ENCODE assay signal across 9 mouse cellular contexts in the genomic region with DNA sequence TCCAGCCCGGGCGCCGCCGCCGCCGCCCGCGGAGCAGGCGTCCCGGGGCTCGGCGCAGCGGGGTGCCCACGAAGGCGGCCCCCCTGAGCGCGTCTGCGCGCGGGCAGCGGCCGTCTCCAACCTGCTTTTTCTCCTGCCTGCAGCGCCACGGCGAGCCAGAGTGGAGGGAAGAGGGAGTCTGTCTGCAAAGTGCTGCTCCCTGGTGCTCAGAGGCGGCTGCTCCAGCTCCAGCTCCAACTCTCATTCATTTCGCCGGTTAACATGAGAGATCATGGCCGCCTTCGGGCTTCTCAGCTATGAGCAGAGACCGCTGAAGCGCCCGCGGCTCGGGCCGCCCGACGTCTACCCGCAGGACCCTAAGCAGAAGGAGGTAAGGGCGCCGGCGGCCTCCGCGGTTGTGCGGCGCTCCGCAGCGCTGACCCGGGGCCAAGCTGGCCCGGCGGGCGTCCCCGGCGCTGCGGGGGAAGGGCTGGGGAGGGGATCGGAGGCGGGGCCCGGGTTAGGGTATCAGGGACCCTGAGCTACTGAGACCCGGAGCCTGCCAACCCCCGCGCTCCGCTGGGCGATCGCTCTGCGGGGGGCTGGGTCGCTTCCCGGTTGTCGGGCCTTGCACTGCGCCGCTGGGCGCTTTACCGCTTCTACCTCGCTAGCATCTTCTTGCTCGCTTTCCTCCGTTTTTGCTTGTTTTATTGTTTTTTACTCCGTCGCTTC. TPM values are rescaled to one million over a fixed set of nuclear protein-coding genes. Genes with fewer than 3 reads are reported as not detected.
DNase-seq lines count a peak whose midpoint lies in the region; ATAC-seq and TF ChIP-seq lines count a peak whose summit lies in the region.
"Had no signal": no experiment of that assay in that cellular context is flagged by ENCODE, and none has a peak within 500 bp of the region (broad histone marks: within the 10 kb centered on the region; RNA-seq: fewer than 3 reads in every experiment).

No protein-coding gene starts in this region.

- peak overlapping the region; percentile 88 for H3K9ac ChIP-seq in heart, embryonic 13.5 days
- peak overlapping the region; percentile 47 for H3K9ac ChIP-seq in liver, embryonic 13.5 days
- peak overlapping the region; percentile 75 for H3K9ac ChIP-seq in neural tube, embryonic 12.5 days

- H3K9me3 ChIP-seq in heart, embryonic 13.5 days = no peaks in the 10 kb centered on the region
- no peaks in the 10 kb centered on the region for H3K9me3 ChIP-seq in liver, embryonic 13.5 days (replicated peaks)
- H3K9me3 ChIP-seq in neural tube, embryonic 12.5 days = no peaks in the 10 kb centered on the region

- no peak for TF ChIP-seq POLR2A in embryonic fibroblast, embryonic 13.5 days (IDR thresholded peaks at IDR 0.05; ENCODE audit: low read depth, low read length)
- TF ChIP-seq POLR2A in testis, adult 2 months (IDR thresholded peaks at IDR 0.05; ENCODE audit: control insufficient read depth, low read depth, low read length) = no peak

- no peaks in the 10 kb centered on the region for H3K4me1 ChIP-seq in embryonic fibroblast, embryonic 13.5 days (ENCODE audit: control insufficient read depth, insufficient read depth, low read length)
- H3K4me1 ChIP-seq in heart, embryonic 13.5 days = peaks cover 23% of the 10 kb centered on the region
- peaks cover 10% of the 10 kb centered on the region for H3K4me1 ChIP-seq in liver, embryonic 13.5 days (replicated peaks)
- H3K4me1 ChIP-seq in neural tube, embryonic 12.5 days = peaks cover 7% of the 10 kb centered on the region; the same call in 1 of the 2 replicates
- H3K4me1 ChIP-seq in testis, adult 2 months (ENCODE audit: control insufficient read depth, insufficient read depth, low read length) = peaks cover 11% of the 10 kb centered on the region

- peak; percentile 63; the same call in 1 of the 2 replicates for ATAC-seq in heart, embryonic 13.5 days (ENCODE audit: extremely low read depth, insufficient number of reproducible peaks, low FRiP score, low TSS enrichment)
- peak; percentile 49 for ATAC-seq in liver, embryonic 13.5 days (ENCODE audit: low read depth)
- ATAC-seq in neural tube, embryonic 12.5 days (ENCODE audit: low FRiP score, low read depth) = peak; percentile 82

- peaks cover 22% of the 10 kb centered on the region for H3K27me3 ChIP-seq in heart, embryonic 13.5 days (replicated peaks)
- peaks cover 72% of the 10 kb centered on the region for H3K27me3 ChIP-seq in liver, embryonic 13.5 days
- no peaks in the 10 kb centered on the region for H3K27me3 ChIP-seq in neural tube, embryonic 12.5 days (replicated peaks)
- H3K27me3 ChIP-seq in testis, adult 2 months (ENCODE audit: control insufficient read depth, insufficient read depth, low read length) = no peaks in the 10 kb centered on the region; the same call in 1 of the 2 replicates

- H3K27ac ChIP-seq in embryonic fibroblast, embryonic 13.5 days (ENCODE audit: insufficient read depth, low read length) = no peak overlapping the region
- peak overlapping the region; percentile 93 for H3K27ac ChIP-seq in heart, embryonic 13.5 days (replicated peaks)
- H3K27ac ChIP-seq in liver, embryonic 13.5 days = peak overlapping the region; percentile 47; the same call in 1 of the 2 replicates
- H3K27ac ChIP-seq in neural tube, embryonic 12.5 days = peak overlapping the region; percentile 89
- H3K27ac ChIP-seq in testis, adult 2 months (ENCODE audit: control insufficient read depth, insufficient read depth, low read depth, low read length) = peak overlapping the region; percentile 45

- DNase-seq in layer of hippocampus, adult 11-12 months (ENCODE audit: low spot score) = peak; percentile 75
- no peak for DNase-seq in layer of hippocampus, postnatal 10 days (ENCODE audit: low spot score in 2 of 2)
- DNase-seq in kidney, postnatal 14 days = peak; percentile 77
- DNase-seq in liver, embryonic 13.5 days = peak; percentile 11

- peak overlapping the region; percentile 52 for H3K4me3 ChIP-seq in embryonic fibroblast, embryonic 13.5 days (ENCODE audit: insufficient read depth, low read length)
- H3K4me3 ChIP-seq in heart, embryonic 13.5 days = peak overlapping the region; percentile 86
- peak overlapping the region; percentile 62 for H3K4me3 ChIP-seq in liver, embryonic 13.5 days (replicated peaks)
- peak overlapping the region; percentile 83 for H3K4me3 ChIP-seq in neural tube, embryonic 12.5 days
- H3K4me3 ChIP-seq in testis, adult 2 months (ENCODE audit: control insufficient read depth, low read depth, low read length) = peak overlapping the region; percentile 80
- H3K4me3 ChIP-seq: myocyte had no signal

- H3K36me3 ChIP-seq in heart, embryonic 13.5 days = no peaks in the 10 kb centered on the region
- no peaks in the 10 kb centered on the region for H3K36me3 ChIP-seq in liver, embryonic 13.5 days
- H3K36me3 ChIP-seq in neural tube, embryonic 12.5 days = no peaks in the 10 kb centered on the region
- H3K36me3 ChIP-seq in testis, adult 2 months (ENCODE audit: control insufficient read depth, insufficient read depth, low read length) = no peaks in the 10 kb centered on the region

- peak; percentile 67; the same call in 1 of the 2 replicates for TF ChIP-seq CTCF in embryonic fibroblast, embryonic 13.5 days (IDR thresholded peaks at IDR 0.05; ENCODE audit: borderline replicate concordance, insufficient read depth, low read length)
- TF ChIP-seq CTCF in testis, adult 2 months (IDR thresholded peaks at IDR 0.05; ENCODE audit: control insufficient read depth, insufficient read depth, insufficient replicate concordance, low read depth, low read length) = no peak; the same call in 1 of the 2 replicates

- under 1% methylated on average over 75 of the region's 77 CpGs for WGBS in heart, embryonic 13.5 days
- under 1% methylated on average over 74 of the region's 77 CpGs for WGBS in liver, embryonic 13.5 days (ENCODE audit: insufficient replicate concordance)
- 1% methylated on average over 77 of the region's 77 CpGs for WGBS in neural tube, embryonic 12.5 days

- peak overlapping the region; percentile 99 for H3K4me2 ChIP-seq in heart, embryonic 13.5 days
- H3K4me2 ChIP-seq in liver, embryonic 13.5 days = peak overlapping the region; percentile 75
- peak overlapping the region; percentile 87 for H3K4me2 ChIP-seq in neural tube, embryonic 12.5 days (replicated peaks)

RNA-seq across cellular contexts. Expression of a gene that starts 1.3 kb away (rescaled TPM):
- 10 to 100 TPM; 32.7 to 36.9 TPM for total RNA-seq in layer of hippocampus, postnatal 10 days (2021)
- polyA plus RNA-seq in embryonic fibroblast, embryonic 13.5 days (2011; ENCODE audit: insufficient read length, low read depth, missing spikeins) = 0.30 and 0.97 TPM in 2 replicates
- polyA plus RNA-seq in heart, embryonic 13.5 days (2015; fragmentation: Nextera tagmentation; extraction: Ambion mirVana) = 2.2 and 2.3 TPM in 2 replicates
- 0.69 and 1.0 TPM in 2 replicates for polyA plus RNA-seq in liver, embryonic 13.5 days (2015; fragmentation: Nextera tagmentation; extraction: Ambion mirVana)
- 3.9 and 4.5 TPM in 2 replicates for polyA plus RNA-seq in neural tube, embryonic 12.5 days (2016; fragmentation: Nextera tagmentation; extraction: Ambion mirVana)
- polyA plus RNA-seq in testis, adult 2 months (2012; rRNA removed) = 4.0 and 4.6 TPM in 2 replicates

Comparison
In these comparisons a context has a peak if more than half of its experiments do, and no peak if none do; other contexts are left out.
1. DNase-seq: peak in layer of hippocampus, adult 11-12 months (single experiment), kidney, postnatal 14 days (single experiment) and liver, embryonic 13.5 days (single experiment); none in layer of hippocampus, postnatal 10 days (0 of 2).
2. Peak in every context shown above with its lines, with median percentiles within 50 percentile points of each other: H3K4me3 ChIP-seq, ATAC-seq, H3K4me2 ChIP-seq and H3K9ac ChIP-seq.